Mouse (Mus musculus) CH12.LX (cell line): ENCODE measurements around the gene Myt1l.

Source experiments
- BHLHE40 ChIP-seq: IDR thresholded peaks from 2 replicates; pipeline ENCODE4 v1.6.1; 2011; ENCODE audit warnings: mild to moderate bottlenecking, low read depth, low read length, improper control_type of control experiment
- CTCF ChIP-seq, 2 experiments: IDR thresholded peaks in 1 of 2; conservative IDR thresholded peaks in 1 of 2; 2 replicates each; pipeline ENCODE4 v1.5.1; 2011 to 2012; ENCODE audit warnings: low read depth in 2 of 2, low read length in 2 of 2, improper control_type of control experiment in 1 of 2, inconsistent platforms in 1 of 2, mild to moderate bottlenecking in 1 of 2, moderate library complexity in 1 of 2
- EP300 ChIP-seq: IDR thresholded peaks from 2 replicates; pipeline ENCODE4 v1.6.1; 2011; ENCODE audit warnings: low read length, improper control_type of control experiment
- HCFC1 ChIP-seq: IDR thresholded peaks from 2 replicates; pipeline ENCODE4 v1.6.1; 2012; ENCODE audit warnings: low read depth, mild to moderate bottlenecking, inconsistent platforms, low read length, improper control_type of control experiment
- JUN ChIP-seq: IDR thresholded peaks from 2 replicates; pipeline ENCODE4 v1.6.1; 2011; ENCODE audit warnings: low read depth, mild to moderate bottlenecking, low read length, improper control_type of control experiment, moderate library complexity; ENCODE audit not compliant: insufficient read depth
- JUND ChIP-seq: conservative IDR thresholded peaks from 2 replicates; pipeline ENCODE4 v1.6.1; 2011; ENCODE audit warnings: low read depth, low read length, improper control_type of control experiment
- MAFK ChIP-seq: IDR thresholded peaks from 2 replicates; pipeline ENCODE4 v1.6.1; 2011; ENCODE audit warnings: low read length, improper control_type of control experiment; ENCODE audit not compliant: insufficient replicate concordance
- MXI1 ChIP-seq: IDR thresholded peaks from 2 replicates; pipeline ENCODE4 v1.6.1; 2011; ENCODE audit warnings: mild to moderate bottlenecking, low read depth, low read length, improper control_type of control experiment
- POLR2A ChIP-seq: IDR thresholded peaks from 2 replicates; pipeline ENCODE4 v1.6.1; 2011; ENCODE audit warnings: low read depth, mild to moderate bottlenecking, improper control_type of control experiment, low read length
- USF1 ChIP-seq: IDR thresholded peaks from 2 replicates; pipeline ENCODE4 v1.6.1; 2014; ENCODE audit warnings: low read depth, mild to moderate bottlenecking, inconsistent platforms, low read length, improper control_type of control experiment
- ZNF384 ChIP-seq: IDR thresholded peaks from 2 replicates; pipeline ENCODE4 v1.6.1; 2012; ENCODE audit warnings: low read depth, low read length, improper control_type of control experiment, inconsistent platforms

DNA sequence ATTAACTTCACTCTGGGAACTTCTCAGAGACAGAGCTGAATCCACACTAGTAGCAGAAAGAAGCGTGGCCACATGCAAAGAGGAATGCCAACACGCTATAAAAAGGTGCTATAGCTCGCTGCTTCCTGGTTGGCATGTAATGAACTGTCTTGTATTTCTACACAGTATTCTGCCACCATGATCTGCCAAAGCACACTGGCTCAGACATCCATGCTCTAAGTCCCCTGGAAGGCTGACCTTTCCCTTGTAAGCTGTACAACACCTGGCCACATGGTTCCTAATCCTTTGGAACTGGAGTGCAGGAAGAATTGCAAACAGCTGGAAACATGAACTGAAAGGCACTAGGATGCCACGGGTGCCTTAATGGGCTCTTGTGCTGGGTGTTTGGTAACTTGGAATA, 232.4 kb downstream of the Myt1l start:
- TF ChIP-seq MXI1 (no peak), BHLHE40 (no peak), USF1 (no peak), MAFK (no peak), CTCF (conservative IDR thresholded peaks at IDR 0.05 in 1 of 2, IDR thresholded peaks at IDR 0.05 in 1 of 2; ENCODE audit: low read depth in 2 of 2, low read length in 2 of 2) (no peak), JUN (no peak), EP300 (no peak), ZNF384 (no peak), POLR2A (no peak), HCFC1 (no peak), JUND (no peak)
